Mouse (Mus musculus): Measurements from ENCODE around the gene Yif1a. TPM values are rescaled to one million over a fixed set of nuclear protein-coding genes. Genes with fewer than 3 reads are reported as not detected.
A peak's percentile ranks its signal among the peaks of the same experiment; 100 is the strongest.

Gene Yif1a
- polyA plus RNA-seq, 1 experiment: 82.3 TPM

- H3K27ac ChIP-seq (replicated peaks; ENCODE audit: low read depth, low read length): no peak overlapping the region
- H3K4me3 ChIP-seq (ENCODE audit: insufficient read depth, low read depth, low read length): no peak overlapping the region
- H3K4me1 ChIP-seq (ENCODE audit: control insufficient read depth, insufficient read depth, insufficient read length, low read length): peaks cover 6% of the 10 kb centered on the region; the same call in 1 of the 2 replicates
These were observed 3.7 kb downstream of the Yif1a start for GRCm38 (mm10) chr19:5092083-5092482.

- peaks cover 3% of the 10 kb centered on the region; the same call in 1 of the 2 replicates for H3K4me1 ChIP-seq (ENCODE audit: control insufficient read depth, insufficient read depth, insufficient read length, low read length)
These were observed 5.3 kb downstream of the Yif1a start for GRCm38 (mm10) chr19:5093481-5094242.

GRCm38 (mm10) chr19:5094243-5094632, 5.9 kb downstream of the Yif1a start:
- Histone ChIP-seq H3K4me3 (ENCODE audit: insufficient read depth, low read depth, low read length) (no peak overlapping the region), H3K27ac (replicated peaks; ENCODE audit: low read depth, low read length) (no peak overlapping the region), H3K4me1 (ENCODE audit: control insufficient read depth, insufficient read depth, insufficient read length, low read length) (peaks cover 5% of the 10 kb centered on the region; the same call in 1 of the 2 replicates)

More at GRCm38 (mm10) chr19:5093481-5094242, 5.3 kb downstream of the Yif1a start:
- no peak overlapping the region for H3K4me3 ChIP-seq (ENCODE audit: insufficient read depth, low read depth, low read length)
- H3K27ac ChIP-seq (replicated peaks; ENCODE audit: low read depth, low read length): no peak overlapping the region

- H3K27ac ChIP-seq (replicated peaks; ENCODE audit: low read depth, low read length): no peak overlapping the region
- H3K4me1 ChIP-seq (ENCODE audit: control insufficient read depth, insufficient read depth, insufficient read length, low read length): peaks cover 5% of the 10 kb centered on the region; the same call in 1 of the 2 replicates
- no peak overlapping the region for H3K4me3 ChIP-seq (ENCODE audit: insufficient read depth, low read depth, low read length)
These were observed 6.5 kb downstream of the Yif1a start for GRCm38 (mm10) chr19:5094746-5095417.

- H3K4me3 ChIP-seq (ENCODE audit: insufficient read depth, low read depth, low read length): no peak overlapping the region
- H3K4me1 ChIP-seq (ENCODE audit: control insufficient read depth, insufficient read depth, insufficient read length, low read length): peaks cover 5% of the 10 kb centered on the region; the same call in 1 of the 2 replicates
- no peak overlapping the region for H3K27ac ChIP-seq (replicated peaks; ENCODE audit: low read depth, low read length)
These were observed 7.6 kb downstream of the Yif1a start for GRCm38 (mm10) chr19:5095887-5096474.

- no peak overlapping the region for H3K27ac ChIP-seq (replicated peaks; ENCODE audit: low read depth, low read length)
- H3K4me3 ChIP-seq (ENCODE audit: insufficient read depth, low read depth, low read length): no peak overlapping the region
- H3K4me1 ChIP-seq (ENCODE audit: control insufficient read depth, insufficient read depth, insufficient read length, low read length): peaks cover 5% of the 10 kb centered on the region; the same call in 1 of the 2 replicates
These were observed 9.4 kb downstream of the Yif1a start for GRCm38 (mm10) chr19:5097521-5098362.

- no peak within 1 kb of the TSS for H3K27ac ChIP-seq (replicated peaks; ENCODE audit: low read depth, low read length)
- H3K4me1 ChIP-seq (ENCODE audit: control insufficient read depth, insufficient read depth, insufficient read length, low read length): peaks cover 5% of the 10 kb centered on the region; the same call in 1 of the 2 replicates
- H3K4me3 ChIP-seq (ENCODE audit: insufficient read depth, low read depth, low read length): no peak within 1 kb of the TSS
These were observed 10.2 kb downstream of the Yif1a start, which contains the start of gene Cnih2 for GRCm38 (mm10) chr19:5098363-5099143. Cnih2 (minus strand) TSS chr19:5098521.

GRCm38 (mm10) chr19:5106074-5106473, 17.7 kb downstream of the Yif1a start:
- H3K4me3 ChIP-seq (ENCODE audit: insufficient read depth, low read depth, low read length): peak overlapping the region; percentile 93
- 0 out of 2 replicates have a peak, but pooled peaks cover 5% of the 10 kb centered on the region for H3K4me1 ChIP-seq (ENCODE audit: control insufficient read depth, insufficient read depth, insufficient read length, low read length)
- peak overlapping the region; percentile 97 for H3K27ac ChIP-seq (replicated peaks; ENCODE audit: low read depth, low read length)

- Histone ChIP-seq H3K27ac (replicated peaks; ENCODE audit: low read depth, low read length) (peak within 1 kb of the TSS; percentile 97), H3K4me3 (ENCODE audit: insufficient read depth, low read depth, low read length) (peak within 1 kb of the TSS; percentile 93), H3K4me1 (ENCODE audit: control insufficient read depth, insufficient read depth, insufficient read length, low read length) (0 out of 2 replicates have a peak, but pooled peaks cover 5% of the 10 kb centered on the region)
These were observed 18.4 kb downstream of the Yif1a start, which contains the start of gene Rab1b for GRCm38 (mm10) chr19:5106731-5107191. Rab1b (minus strand) TSS chr19:5107072.

GRCm38 (mm10) chr19:5107556-5108270, 19.4 kb downstream of the Yif1a start:
- H3K27ac ChIP-seq (replicated peaks; ENCODE audit: low read depth, low read length): no peak overlapping the region
- no peak overlapping the region for H3K4me3 ChIP-seq (ENCODE audit: insufficient read depth, low read depth, low read length)
- H3K4me1 ChIP-seq (ENCODE audit: control insufficient read depth, insufficient read depth, insufficient read length, low read length): 0 out of 2 replicates have a peak, but pooled peaks cover 5% of the 10 kb centered on the region

- no peak overlapping the region for H3K4me3 ChIP-seq (ENCODE audit: insufficient read depth, low read depth, low read length)
- H3K27ac ChIP-seq (replicated peaks; ENCODE audit: low read depth, low read length): no peak overlapping the region
- H3K4me1 ChIP-seq (ENCODE audit: control insufficient read depth, insufficient read depth, insufficient read length, low read length): 0 out of 2 replicates have a peak, but pooled peaks cover 5% of the 10 kb centered on the region
These were observed 19.9 kb downstream of the Yif1a start for GRCm38 (mm10) chr19:5108271-5108575.

- Histone ChIP-seq H3K4me1 (ENCODE audit: control insufficient read depth, insufficient read depth, insufficient read length, low read length) (0 out of 2 replicates have a peak, but pooled peaks cover 5% of the 10 kb centered on the region), H3K27ac (replicated peaks; ENCODE audit: low read depth, low read length) (no peak overlapping the region), H3K4me3 (ENCODE audit: insufficient read depth, low read depth, low read length) (no peak overlapping the region)
These were observed 20.4 kb downstream of the Yif1a start for GRCm38 (mm10) chr19:5108702-5109101.

GRCm38 (mm10) chr19:5109659-5110453, 21.5 kb downstream of the Yif1a start:
- H3K4me1 ChIP-seq (ENCODE audit: control insufficient read depth, insufficient read depth, insufficient read length, low read length): 0 out of 2 replicates have a peak, but pooled peaks cover 5% of the 10 kb centered on the region
- no peak overlapping the region for H3K27ac ChIP-seq (replicated peaks; ENCODE audit: low read depth, low read length)
- H3K4me3 ChIP-seq (ENCODE audit: insufficient read depth, low read depth, low read length): no peak overlapping the region
